Comparison of ENCODE assay signal across 9 mouse cellular contexts in the genomic region with DNA sequence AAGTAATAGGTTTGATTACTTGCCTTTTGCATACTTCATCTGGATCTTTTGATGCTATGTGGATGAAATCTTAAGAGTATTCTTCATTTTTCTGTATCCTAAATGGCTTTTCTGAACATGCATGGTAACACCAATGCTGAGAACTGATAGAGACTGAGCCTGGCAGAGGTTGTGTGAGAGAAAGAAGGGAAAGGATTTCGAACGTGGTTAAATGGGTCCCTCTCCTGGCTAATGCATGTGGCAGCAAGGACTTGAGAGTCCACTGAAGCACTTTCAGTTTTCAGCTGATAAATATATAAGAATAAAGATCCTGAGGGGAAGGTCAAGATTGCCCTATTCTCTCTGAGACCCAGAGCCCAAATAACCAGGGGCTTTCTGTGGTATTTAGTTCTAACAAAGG.
DNase-seq lines count a peak whose midpoint lies in the region; ATAC-seq and TF ChIP-seq lines count a peak whose summit lies in the region.
"Had no signal": no experiment of that assay in that cellular context is flagged by ENCODE, and none has a peak within 500 bp of the region (broad histone marks: within the 10 kb centered on the region; RNA-seq: fewer than 3 reads in every experiment).

No protein-coding gene starts in this region.

- peak; percentile 84 for ATAC-seq in neural tube, embryonic 15.5 days (ENCODE audit: low FRiP score)

- H3K4me3 ChIP-seq in layer of hippocampus, adult 2 months = peak overlapping the region; percentile 16; the same call in 1 of the 2 replicates
- H3K4me3 ChIP-seq in neural tube, embryonic 15.5 days (replicated peaks) = no peak overlapping the region
- H3K4me3 ChIP-seq: liver, embryonic 15.5 days had no signal

- no peaks in the 10 kb centered on the region for H3K9me3 ChIP-seq in neural tube, embryonic 15.5 days (replicated peaks)
- H3K9me3 ChIP-seq: liver, embryonic 15.5 days had no signal

- H3K27ac ChIP-seq in layer of hippocampus, adult 2 months = peak overlapping the region; percentile 66
- peak overlapping the region; percentile 13; the same call in 1 of the 2 replicates for H3K27ac ChIP-seq in neural tube, embryonic 15.5 days (replicated peaks)
- H3K27ac ChIP-seq: liver, embryonic 15.5 days had no signal

- TF ChIP-seq CTCF in layer of hippocampus, adult 2 months (conservative IDR thresholded peaks at IDR 0.05) = peak; percentile 90

- 0 out of 2 replicates have a peak, but pooled peaks cover 6% of the 10 kb centered on the region for H3K27me3 ChIP-seq in neural tube, embryonic 15.5 days (replicated peaks)
- H3K27me3 ChIP-seq: liver, embryonic 15.5 days had no signal

- 36% methylated on average over 2 of the region's 2 CpGs for WGBS in neural tube, embryonic 15.5 days

- no peak overlapping the region for H3K4me2 ChIP-seq in neural tube, embryonic 15.5 days
- H3K4me2 ChIP-seq: liver, embryonic 15.5 days had no signal

- H3K4me1 ChIP-seq in neural tube, embryonic 15.5 days = peaks cover 15% of the 10 kb centered on the region; the same call in 1 of the 2 replicates
- H3K4me1 ChIP-seq: liver, embryonic 15.5 days had no signal

- peak; percentile 42 for DNase-seq in kidney, adult 9 months
- no peak for DNase-seq in kidney, adult 11 months
- DNase-seq in embryo, embryonic 11 days = peak; percentile 63
- peak; percentile 52 to 64 for DNase-seq in layer of hippocampus, adult 2 months (ENCODE audit: low spot score in 2 of 2)
- DNase-seq in liver = no peak
- DNase-seq in adrenal gland, postnatal 14 days = no peak
- no peak for DNase-seq in cerebellum, adult 9-10 months

- no peaks in the 10 kb centered on the region for H3K36me3 ChIP-seq in neural tube, embryonic 15.5 days
- H3K36me3 ChIP-seq: liver, embryonic 15.5 days had no signal

- no peak overlapping the region for H3K9ac ChIP-seq in neural tube, embryonic 15.5 days (replicated peaks)
- H3K9ac ChIP-seq: liver, embryonic 15.5 days had no signal

Comparison
In these comparisons a context has a peak if more than half of its experiments do, and no peak if none do; other contexts are left out.
1. DNase-seq: peak in kidney, adult 9 months (single experiment), embryo, embryonic 11 days (single experiment) and layer of hippocampus, adult 2 months (2 of 2); none in kidney, adult 11 months (single experiment), liver (single experiment), adrenal gland, postnatal 14 days (single experiment) and cerebellum, adult 9-10 months (single experiment).